Mouse (Mus musculus) heart, postnatal 0 days (tissue): ENCODE results near the gene Ccdc74a. TPM values are rescaled to one million over a fixed set of nuclear protein-coding genes. Genes with fewer than 3 reads are reported as not detected.

Experiments used
- ATAC-seq: fragments of 200-750 bp; cut with Nextera tagmentation; 2 replicates; pipeline ENCODE4 v1.8.0; 2017; ENCODE audit warnings: low read depth, moderate number of reproducible peaks, moderate library complexity; ENCODE audit not compliant: insufficient read depth
- DNase-seq: peaks from one replicate; pipeline ENCODE4 v3.0.0-alpha.2; 2016; ENCODE audit warnings: low spot score
- H3K27ac ChIP-seq: fragments of 300-500 bp; sonication (generic); 2 replicates; pipeline ENCODE4 v1.5.1; 2014; ENCODE audit warnings: low read depth, mild to moderate bottlenecking
- H3K27me3 ChIP-seq: fragments of 300-500 bp; sonication (generic); 2 replicates; pipeline ENCODE4 v1.6.1; 2014; ENCODE audit warnings: low read length, mixed read lengths; ENCODE audit not compliant: control insufficient read depth, insufficient read depth
- H3K36me3 ChIP-seq: fragments of 300-500 bp; sonication (generic); replicated peaks from 2 replicates; pipeline ENCODE4 v1.6.1; 2014; ENCODE audit warnings: low read length, mixed read lengths; ENCODE audit not compliant: control insufficient read depth, insufficient read depth
- H3K4me1 ChIP-seq: fragments of 300-500 bp; sonication (generic); 2 replicates; pipeline ENCODE4 v1.6.1; 2014; ENCODE audit warnings: antibody characterized with exemption; ENCODE audit not compliant: control insufficient read depth, insufficient read depth
- H3K4me2 ChIP-seq: fragments of 300-500 bp; sonication (generic); 2 replicates; pipeline ENCODE4 v1.6.1; 2014; ENCODE audit warnings: low read depth, mild to moderate bottlenecking, low read length, moderate library complexity
- H3K4me3 ChIP-seq: fragments of 300-500 bp; sonication (generic); 2 replicates; pipeline ENCODE4 v1.5.1; 2014; ENCODE audit warnings: low read depth, low read length
- H3K9ac ChIP-seq: fragments of 300-500 bp; sonication (generic); replicated peaks from 2 replicates; pipeline ENCODE4 v1.6.1; 2014; ENCODE audit warnings: low read depth, low read length, mixed read lengths
- H3K9me3 ChIP-seq: fragments of 300-500 bp; sonication (generic); replicated peaks from 2 replicates; pipeline ENCODE4 v1.6.1; 2016; ENCODE audit warnings: low read length; ENCODE audit not compliant: control insufficient read depth
- CTCF ChIP-seq: IDR thresholded peaks from 2 replicates; pipeline ENCODE4 v1.5.1; 2016; ENCODE audit warnings: antibody characterized with exemption, control low read depth, low read depth
- EP300 ChIP-seq: IDR thresholded peaks from 2 replicates; pipeline ENCODE4 v1.6.1; 2016; ENCODE audit warnings: antibody characterized with exemption, low read depth
- WGBS: fragments of 180-500 bp; shearing (Covaris S2); extraction: QIAGEN DNeasy Blood & Tissue Kit; methylation state at CpG from one replicate; pipeline ENCODE4 v1.1.7; 2014; 5-methylcytosine and 5-hydroxymethylcytosine counted together
- polyA plus RNA-seq: library from polyadenylated mRNA; unstranded; fragments of >200 nt; fragmentation: Nextera tagmentation; extraction: Ambion mirVana; gene quantifications from 2 replicates; pipeline ENCODE4 v1.2.1, GENCODE M21; 2015
- total RNA-seq: library from RNA; depleted of rRNA; stranded (reverse); fragments of >200 nt; gene quantifications from 2 replicates; pipeline ENCODE4 v1.2.3, GENCODE M21; 2014; ENCODE audit warnings: low replicate concordance; rRNA removed

The Ccdc74a gene
- total and polyA plus RNA-seq, 2 experiments from 2014 or later: 1.5 TPM; not detected in 1

- Histone ChIP-seq H3K9ac (no peak overlapping the region), H3K4me1 (no peaks in the 10 kb centered on the region), H3K4me3 (no peak overlapping the region), H3K4me2 (no peak overlapping the region), H3K9me3 (no peaks in the 10 kb centered on the region), H3K27ac (no peak overlapping the region), H3K27me3 (no peaks in the 10 kb centered on the region), H3K36me3 (peaks cover 76% of the 10 kb centered on the region)
- TF ChIP-seq CTCF: no peak
- no peak for TF ChIP-seq EP300
- no peak for ATAC-seq
- no peak for DNase-seq
Measured at GRCm38 (mm10) chr16:17665568-17665967, 19.3 kb downstream of the Ccdc74a start.

- no peak overlapping the region for H3K9ac ChIP-seq
- no peak overlapping the region for H3K4me2 ChIP-seq
- no peaks in the 10 kb centered on the region for H3K27me3 ChIP-seq
- no peaks in the 10 kb centered on the region for H3K9me3 ChIP-seq
- TF ChIP-seq EP300: no peak
- no peak for TF ChIP-seq CTCF
- DNase-seq (no peak), ATAC-seq (no peak)
- no peaks in the 10 kb centered on the region for H3K4me1 ChIP-seq
- no peak overlapping the region for H3K4me3 ChIP-seq
- H3K27ac ChIP-seq: no peak overlapping the region
- H3K36me3 ChIP-seq: peaks cover 78% of the 10 kb centered on the region
Measured at GRCm38 (mm10) chr16:17669886-17670285, 23.6 kb downstream of the Ccdc74a start.

DNA sequence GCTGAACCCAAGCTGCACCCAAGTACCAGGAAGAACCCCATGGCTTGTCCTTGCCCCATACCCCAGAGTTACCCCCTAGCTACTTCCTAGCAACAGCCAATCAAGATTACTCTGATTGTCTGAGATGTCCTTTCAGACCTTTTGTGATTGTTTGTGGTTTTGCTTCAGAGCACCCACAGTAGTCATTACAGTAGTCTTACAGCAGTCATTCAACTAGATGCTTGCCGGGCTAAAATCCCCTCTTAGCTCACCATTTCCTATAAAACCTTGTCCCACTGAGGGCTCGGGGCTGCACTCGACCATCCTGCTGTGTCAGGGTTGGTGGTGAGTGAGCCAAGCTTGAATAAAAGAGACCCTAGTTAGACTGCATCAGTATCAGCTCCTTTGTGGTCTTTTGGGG is 48.6 kb downstream of the Ccdc74a start:
- 94% methylated on average over 3 of the region's 3 CpGs for WGBS
- Histone ChIP-seq H3K9ac (no peak overlapping the region), H3K9me3 (no peaks in the 10 kb centered on the region), H3K27me3 (no peaks in the 10 kb centered on the region), H3K4me2 (no peak overlapping the region), H3K27ac (no peak overlapping the region), H3K4me1 (no peaks in the 10 kb centered on the region), H3K36me3 (peaks cover 41% of the 10 kb centered on the region), H3K4me3 (no peak overlapping the region)
- ATAC-seq (no peak), DNase-seq (no peak)
- TF ChIP-seq CTCF: no peak
- TF ChIP-seq EP300: no peak

Other genes with a start within 250 kb of the Ccdc74a start
- 20.3 and 22.3 TPM in 2 replicates for gene Snap29, start 240.5 kb upstream of the Ccdc74a start, total RNA-seq
- 8.3 and 8.5 TPM in 2 replicates for gene Snap29, start 240.5 kb upstream of the Ccdc74a start, polyA plus RNA-seq
- 49.2 and 60.0 TPM in 2 replicates for gene Pi4ka, start 240.2 kb upstream of the Ccdc74a start, total RNA-seq
- 16.9 and 18.5 TPM in 2 replicates for gene Pi4ka, start 240.2 kb upstream of the Ccdc74a start, polyA plus RNA-seq
- 26.0 and 45.2 TPM in 2 replicates for gene Crkl, start 194.5 kb upstream of the Ccdc74a start, total RNA-seq
- 25.3 and 29.6 TPM in 2 replicates for gene Crkl, start 194.5 kb upstream of the Ccdc74a start, polyA plus RNA-seq
- 0.08 and 0.15 TPM in 2 replicates for gene Aifm3, start 156.9 kb upstream of the Ccdc74a start, total RNA-seq
- gene Aifm3, start 156.9 kb upstream of the Ccdc74a start, polyA plus RNA-seq: 0.41 and 0.48 TPM in 2 replicates
- gene Lztr1, start 137.8 kb upstream of the Ccdc74a start, total RNA-seq: 119 and 122 TPM in 2 replicates
- gene Lztr1, start 137.8 kb upstream of the Ccdc74a start, polyA plus RNA-seq: 27.2 and 27.4 TPM in 2 replicates
- gene Thap7, start 115.3 kb upstream of the Ccdc74a start, total RNA-seq: 40.9 and 49.2 TPM in 2 replicates
- gene Thap7, start 115.3 kb upstream of the Ccdc74a start, polyA plus RNA-seq: 28.8 and 31.9 TPM in 2 replicates
- gene Lrrc74b, start 85.2 kb upstream of the Ccdc74a start, total RNA-seq: not detected in 2 replicates
- gene Lrrc74b, start 85.2 kb upstream of the Ccdc74a start, polyA plus RNA-seq: 0.10 and 0.44 TPM in 2 replicates
- 0.31 TPM in 1 of 2 replicates, not detected in the other for gene P2rx6, start 84.6 kb upstream of the Ccdc74a start, total RNA-seq
- 0.47 and 0.70 TPM in 2 replicates for gene P2rx6, start 84.6 kb upstream of the Ccdc74a start, polyA plus RNA-seq
- gene Slc7a4, start 63.3 kb upstream of the Ccdc74a start, total RNA-seq: 28.2 and 33.4 TPM in 2 replicates
- gene Slc7a4, start 63.3 kb upstream of the Ccdc74a start, polyA plus RNA-seq: 5.7 and 7.4 TPM in 2 replicates
- gene Smpd4, start 27.1 kb upstream of the Ccdc74a start, total RNA-seq: 18.2 and 41.1 TPM in 2 replicates
- gene Smpd4, start 27.1 kb upstream of the Ccdc74a start, polyA plus RNA-seq: 10.1 and 10.3 TPM in 2 replicates
- 40.2 and 63.7 TPM in 2 replicates for gene Med15, start 86.4 kb downstream of the Ccdc74a start, total RNA-seq
- 18.0 and 18.6 TPM in 2 replicates for gene Med15, start 86.4 kb downstream of the Ccdc74a start, polyA plus RNA-seq
- 42.0 and 47.4 TPM in 2 replicates for gene Klhl22, start 113.1 kb downstream of the Ccdc74a start, total RNA-seq
- 21.7 and 23.0 TPM in 2 replicates for gene Klhl22, start 113.1 kb downstream of the Ccdc74a start, polyA plus RNA-seq
- gene Scarf2, start 150.8 kb downstream of the Ccdc74a start, total RNA-seq: 19.3 and 25.4 TPM in 2 replicates
- gene Scarf2, start 150.8 kb downstream of the Ccdc74a start, polyA plus RNA-seq: 2.6 and 2.8 TPM in 2 replicates
- not detected in 2 replicates for gene B830017H08Rik, start 186.7 kb downstream of the Ccdc74a start, total RNA-seq
- gene B830017H08Rik, start 186.7 kb downstream of the Ccdc74a start, polyA plus RNA-seq: not detected in 2 replicates
- gene Car15, start 191.9 kb downstream of the Ccdc74a start, total RNA-seq: 0.27 and 1.1 TPM in 2 replicates
- 0.25 and 0.44 TPM in 2 replicates for gene Car15, start 191.9 kb downstream of the Ccdc74a start, polyA plus RNA-seq
- gene Gm20518, start 245.2 kb downstream of the Ccdc74a start, total RNA-seq: not detected in 2 replicates
- 0.05 and 0.07 TPM in 2 replicates for gene Gm20518, start 245.2 kb downstream of the Ccdc74a start, polyA plus RNA-seq
- gene Tssk1, start 247.8 kb downstream of the Ccdc74a start, total RNA-seq: not detected in 2 replicates
- gene Tssk1, start 247.8 kb downstream of the Ccdc74a start, polyA plus RNA-seq: 0.08 and 0.14 TPM in 2 replicates